Mouse (Mus musculus): ENCODE data around the gene Cd164l2.

GRCm38 (mm10) chr4:133257798-133258408, 46.0 kb downstream of the Cd164l2 start:
- no peak for TF ChIP-seq CTCF (IDR thresholded peaks at IDR 0.05; ENCODE audit: control insufficient read depth, insufficient read depth, insufficient replicate concordance, low read depth, low read length)
- no peak for TF ChIP-seq POLR2A (IDR thresholded peaks at IDR 0.05; ENCODE audit: control insufficient read depth, low read depth, low read length)

All from testis, adult 2 months (tissue).